Mouse (Mus musculus) cerebellum, adult 8-10 months (tissue): ENCODE results near the gene Hacd4.

Source experiments
- DNase-seq: peaks from one replicate; pipeline ENCODE4 v3.0.0; 2022

Hacd4 gene

DNA sequence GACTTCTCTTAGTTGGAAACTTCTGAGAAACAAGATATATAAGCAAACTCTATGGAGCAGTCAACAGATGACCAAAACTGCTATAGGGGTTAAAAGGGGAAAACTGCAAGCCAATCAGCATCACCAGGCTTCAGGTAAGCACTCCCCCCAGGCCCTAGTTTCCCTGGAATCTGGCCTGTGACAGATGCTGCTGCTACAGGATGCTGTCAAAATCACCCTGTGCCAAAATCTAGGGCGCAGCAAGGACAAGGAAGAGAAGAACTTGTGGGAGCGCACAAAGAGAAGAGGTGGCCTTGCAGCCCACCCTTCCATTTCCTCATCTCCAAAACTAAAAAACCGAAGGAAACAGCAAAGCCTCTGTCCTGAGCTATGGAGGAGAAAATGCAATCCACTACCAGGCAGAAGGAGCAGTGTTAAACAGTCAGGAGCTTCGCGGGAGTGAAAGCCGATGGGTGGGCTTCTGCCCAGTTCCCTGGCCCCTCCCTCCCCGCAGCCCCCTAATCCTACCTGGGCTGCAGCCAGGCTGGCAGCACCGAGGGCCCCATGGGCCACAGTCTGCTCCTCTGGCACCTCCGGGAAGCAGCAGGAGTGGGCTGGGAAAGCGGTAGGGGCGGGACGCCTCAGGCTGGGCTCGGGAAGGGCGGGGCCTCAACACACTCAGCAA, at the start of gene Hacd4:
TSS of gene Hacd4 (minus strand) at position 603 of the 664 bp plus-strand sequence.
- no peak for DNase-seq

DNA sequence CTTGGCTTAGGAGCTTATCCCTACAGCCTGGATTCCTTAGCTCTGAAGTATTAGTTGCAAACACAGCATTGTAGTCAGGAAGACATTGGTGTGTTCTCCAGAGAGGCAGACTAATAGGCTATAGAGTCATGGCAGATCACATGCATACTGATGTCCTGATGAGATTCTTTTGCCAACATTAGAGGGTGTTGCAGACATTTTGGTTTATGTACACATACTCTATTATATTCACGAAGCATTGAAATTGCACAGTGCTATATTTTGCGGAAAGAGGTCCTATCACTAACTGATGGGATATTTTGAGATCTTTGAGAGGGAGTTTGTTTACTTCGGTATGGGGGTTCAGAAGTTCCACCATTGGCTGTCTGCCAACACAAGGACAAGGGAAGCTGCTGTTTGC, 49.4 kb upstream of the Hacd4 start:
- no peak for DNase-seq

DNA sequence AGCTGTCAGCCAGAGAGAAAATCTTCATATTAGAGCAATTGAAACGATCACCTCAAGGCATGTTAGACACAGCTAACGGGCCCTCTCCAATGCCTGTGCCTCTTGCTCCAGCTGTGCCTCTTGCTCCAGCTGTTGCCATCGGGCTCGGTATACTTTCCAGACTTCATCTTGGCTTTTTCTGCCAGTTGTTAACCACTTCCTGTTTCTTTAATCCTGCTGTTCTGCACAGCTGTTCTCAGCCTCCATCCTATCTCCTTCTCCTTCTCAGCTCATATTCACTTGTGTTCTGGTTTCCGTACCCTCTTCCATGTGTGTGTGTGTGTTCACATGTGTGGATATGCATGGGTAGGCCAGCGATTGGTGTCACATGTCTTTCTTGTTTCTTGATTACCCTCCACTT, 41.4 kb upstream of the Hacd4 start:
- no peak for DNase-seq

DNA sequence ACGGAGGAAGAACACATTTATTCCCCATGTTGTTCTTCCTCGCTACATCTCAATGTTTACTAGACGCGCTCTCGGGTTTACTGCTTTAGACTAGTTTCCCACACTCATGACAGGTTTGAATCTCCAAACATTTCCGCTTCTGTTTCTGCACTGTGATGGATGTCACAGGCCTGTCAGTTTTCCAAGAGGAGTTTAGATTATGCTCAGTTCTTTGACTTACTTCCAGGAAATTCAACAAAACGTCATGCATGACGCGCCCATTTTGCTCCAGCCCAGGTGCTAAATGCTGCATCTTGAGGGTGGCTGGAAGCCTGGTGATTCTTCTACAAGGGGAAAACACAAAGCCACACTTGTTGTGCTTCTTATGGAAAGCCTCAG, 40.1 kb upstream of the Hacd4 start:
- DNase-seq = no peak

DNA sequence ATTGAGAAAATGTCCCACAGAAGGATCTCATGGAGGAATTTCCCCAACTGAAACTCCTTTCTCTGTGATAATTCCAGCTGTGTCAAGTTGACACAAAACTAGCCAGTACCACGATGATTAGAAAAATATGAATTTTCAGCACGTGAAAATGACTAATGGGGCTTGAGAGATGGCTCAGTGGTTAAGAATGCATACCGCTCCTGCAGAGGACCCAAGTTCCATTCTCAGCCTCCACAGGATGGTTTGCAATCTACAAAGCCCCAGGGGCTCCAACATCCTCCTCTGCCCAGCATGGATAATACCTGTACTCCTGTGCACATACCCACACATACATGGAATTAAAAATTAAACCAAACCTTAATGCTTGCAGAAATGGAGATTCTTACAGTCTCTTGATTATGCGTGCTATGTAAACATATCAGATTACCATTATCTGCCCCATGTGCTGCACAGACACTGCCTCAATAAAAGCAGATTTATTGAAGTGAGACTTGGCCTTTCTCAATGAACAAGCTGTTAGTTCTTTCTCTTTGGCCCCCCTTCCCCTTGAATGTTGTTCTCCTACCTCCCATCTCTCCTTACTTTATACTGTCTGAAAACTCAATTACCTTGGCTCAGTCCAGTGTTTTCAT, 39.6 kb upstream of the Hacd4 start:
- no peak for DNase-seq

DNA sequence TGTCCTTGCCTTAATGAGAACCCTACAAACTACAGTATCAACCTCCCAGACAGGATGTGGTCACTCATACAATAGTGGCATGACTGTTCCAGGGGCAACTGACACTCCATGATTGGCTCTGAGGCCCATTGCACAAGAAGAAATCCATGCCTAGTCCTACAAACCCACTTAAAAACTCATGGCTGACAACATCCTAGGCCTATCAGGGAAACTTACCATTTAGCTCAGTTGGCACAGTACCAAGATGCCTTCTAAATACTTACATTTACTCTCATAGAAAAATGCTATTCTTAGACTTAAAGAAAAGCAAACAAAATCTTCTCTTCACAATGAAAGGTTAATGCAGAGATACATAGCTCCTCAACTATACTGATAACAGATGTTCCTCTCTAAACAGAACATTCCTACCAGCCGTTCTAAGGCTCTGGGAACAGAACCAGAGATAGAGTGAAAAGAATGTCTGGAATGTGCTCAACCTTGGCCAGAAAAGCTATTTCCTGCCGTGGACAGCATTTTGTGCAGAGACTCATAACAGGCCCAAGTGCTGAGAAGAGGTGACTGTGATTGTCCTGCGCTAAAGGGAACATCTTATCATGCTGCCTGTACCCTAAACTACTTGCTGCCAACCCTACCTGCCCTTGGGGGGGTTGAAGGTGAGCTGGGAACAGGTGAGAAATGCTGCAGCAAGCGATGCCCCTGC, 37.9 kb upstream of the Hacd4 start:
- DNase-seq = no peak

DNA sequence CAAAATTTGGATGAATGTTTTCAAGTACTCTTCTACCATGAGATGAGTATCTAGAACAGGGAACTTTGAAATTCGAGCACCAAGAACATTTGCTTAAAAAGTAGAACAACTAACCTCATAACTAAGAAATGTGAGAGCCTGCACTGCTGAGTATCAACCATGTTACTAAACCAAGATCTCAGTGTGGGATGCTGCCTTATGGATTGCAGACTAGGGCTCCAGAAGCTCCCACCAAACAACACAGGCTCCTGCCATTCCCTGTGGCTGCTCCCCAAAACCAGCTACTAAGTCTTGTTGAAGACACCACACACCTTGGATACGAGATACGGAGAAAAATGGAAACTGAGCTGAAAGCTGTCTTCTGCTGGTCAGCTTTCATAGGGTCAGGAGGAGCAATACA, 37.4 kb upstream of the Hacd4 start:
- DNase-seq = no peak

DNA sequence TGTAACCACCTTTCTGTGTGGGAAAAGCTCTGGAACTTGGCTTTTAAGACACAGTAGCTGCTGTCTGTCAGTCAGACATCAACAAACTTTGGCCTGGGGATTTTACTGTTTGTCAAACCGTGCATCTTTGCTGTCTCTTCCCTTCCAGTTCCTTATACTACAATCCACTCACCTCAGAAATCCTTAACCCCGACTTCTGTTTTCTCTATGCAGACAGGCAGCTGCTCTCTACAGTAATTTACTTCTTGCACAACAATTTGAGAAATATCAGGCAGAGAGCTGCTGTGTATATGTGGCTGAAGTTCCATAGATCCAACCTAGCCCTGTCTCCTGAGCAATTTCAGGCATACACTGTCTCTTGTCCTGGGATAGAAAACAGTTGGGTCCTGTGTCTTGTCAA, 32.8 kb upstream of the Hacd4 start:
- no peak for DNase-seq

DNA sequence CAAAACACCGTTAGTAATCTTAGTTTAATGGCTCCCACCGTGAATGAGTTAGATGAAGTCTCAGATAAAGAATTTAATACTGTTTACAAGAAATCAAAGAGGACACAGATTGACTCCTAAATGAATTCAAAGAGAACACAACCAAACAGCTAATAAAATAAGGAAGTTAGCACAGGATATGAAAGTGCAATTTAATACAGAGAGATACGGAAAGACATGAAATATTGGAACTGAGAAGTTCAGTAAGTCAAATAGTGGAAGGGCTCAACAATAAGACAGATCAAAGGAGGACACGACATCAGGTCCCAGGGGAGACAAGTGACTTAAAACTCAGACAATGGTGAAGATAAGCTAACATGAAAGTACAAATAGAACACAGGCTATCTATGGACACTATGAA, 25.8 kb upstream of the Hacd4 start:
- DNase-seq = no peak

DNA sequence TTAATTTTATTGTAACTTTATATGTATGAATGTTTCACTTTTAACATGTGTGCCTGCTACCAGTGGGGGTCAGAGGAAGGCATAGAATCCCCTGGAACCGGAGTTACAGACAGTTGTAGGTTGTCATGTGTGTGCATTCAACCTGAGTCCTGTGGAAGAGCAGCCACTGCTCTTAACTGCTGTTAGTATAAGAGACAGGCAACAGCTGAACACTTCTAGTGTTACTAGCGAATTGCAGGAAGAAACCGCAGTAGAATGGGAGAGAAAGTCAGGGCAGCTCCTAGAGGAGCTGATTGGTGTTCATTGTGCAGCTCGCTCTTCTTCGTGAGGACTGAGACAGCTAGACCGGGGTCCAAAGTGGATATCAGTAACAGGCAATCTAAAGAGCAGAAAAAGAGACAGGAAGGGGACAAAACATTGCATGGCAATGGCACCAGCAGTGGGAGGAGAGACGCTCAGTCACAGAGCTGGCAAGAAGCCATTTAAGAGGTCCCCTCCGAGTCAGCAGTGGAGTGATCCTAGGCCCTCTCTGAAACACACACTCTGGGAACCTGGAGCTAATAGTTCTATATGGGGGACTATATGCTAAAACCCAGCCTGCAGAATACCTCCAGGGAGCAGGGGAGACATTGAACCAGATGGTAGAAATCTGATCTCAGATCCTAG, 24.4 kb upstream of the Hacd4 start:
- no peak for DNase-seq

DNA sequence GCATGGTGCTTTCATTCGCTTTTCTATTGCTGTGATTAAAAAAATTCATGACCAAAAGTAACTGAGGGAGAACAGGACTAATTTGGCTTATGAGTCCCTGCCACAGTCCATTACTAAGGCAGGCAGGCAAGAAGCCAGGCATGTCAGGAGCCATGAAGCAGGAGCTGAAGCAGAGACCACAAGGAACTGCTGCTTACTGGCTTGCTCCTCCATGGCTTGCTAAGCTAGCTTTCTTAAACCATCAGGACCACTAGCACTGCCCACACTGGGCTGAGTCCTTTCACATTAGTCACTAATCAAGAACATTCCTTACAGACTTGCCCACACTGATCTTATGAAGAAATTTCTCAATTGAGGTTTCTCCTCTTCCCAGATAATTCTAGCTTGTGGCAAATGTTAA, 23.8 kb upstream of the Hacd4 start:
- no peak for DNase-seq

DNA sequence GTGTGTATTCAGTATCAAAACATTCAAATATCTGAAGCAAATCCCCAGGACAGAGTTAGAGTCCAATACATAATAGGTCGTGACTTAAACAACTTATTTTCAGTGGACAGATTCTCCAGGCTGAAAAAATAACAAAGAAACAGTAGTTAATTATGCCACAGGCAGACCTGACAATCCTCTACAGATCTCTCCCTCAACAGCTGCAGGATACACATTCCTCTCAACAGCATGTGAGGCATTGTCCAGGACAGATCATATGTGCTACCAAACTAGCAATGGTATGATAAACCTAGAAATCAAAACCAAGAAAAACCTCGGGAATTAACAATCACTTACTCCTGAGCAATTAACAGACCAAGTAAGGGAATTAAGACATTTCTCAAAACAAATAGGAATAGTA, 22.6 kb upstream of the Hacd4 start:
- no peak for DNase-seq

DNA sequence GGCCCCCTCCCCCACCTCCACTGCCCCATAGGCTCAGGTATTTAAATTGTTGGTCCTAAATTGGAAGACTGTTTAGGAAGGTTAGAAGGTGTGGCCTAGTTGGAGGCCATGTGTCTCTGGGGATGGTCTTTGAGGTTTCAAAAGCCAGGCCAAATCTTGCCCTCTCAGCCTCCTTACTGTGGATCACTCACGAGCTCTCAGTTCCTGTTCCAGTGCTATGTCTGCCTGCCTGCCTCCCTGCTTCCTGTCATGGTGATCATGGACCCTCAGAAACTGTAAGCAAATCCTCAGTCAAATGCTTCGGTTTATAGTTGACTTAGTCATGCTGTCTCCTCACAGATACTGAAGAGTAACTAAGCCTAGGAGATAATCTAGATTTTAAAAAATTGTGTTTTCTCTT, 19.9 kb upstream of the Hacd4 start:
- no peak for DNase-seq

DNA sequence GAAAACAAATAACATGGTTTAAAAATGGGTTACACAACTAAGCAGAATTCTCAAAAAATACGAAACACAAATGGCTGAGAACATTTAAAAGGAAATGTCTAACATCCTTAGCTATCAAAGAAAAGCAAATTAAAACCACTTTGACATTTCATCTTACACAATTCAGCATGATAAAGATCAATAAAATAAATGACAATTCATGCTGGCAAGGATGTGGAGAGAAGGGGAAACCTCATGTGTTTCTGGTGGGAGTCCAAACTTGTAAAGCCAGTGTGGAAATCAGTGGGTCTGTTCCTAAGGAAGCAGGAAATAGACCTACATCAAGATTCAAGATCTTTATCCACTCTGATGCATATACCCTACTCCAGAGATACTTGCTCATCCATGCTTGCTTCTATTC, 19.4 kb upstream of the Hacd4 start:
- DNase-seq = no peak

DNA sequence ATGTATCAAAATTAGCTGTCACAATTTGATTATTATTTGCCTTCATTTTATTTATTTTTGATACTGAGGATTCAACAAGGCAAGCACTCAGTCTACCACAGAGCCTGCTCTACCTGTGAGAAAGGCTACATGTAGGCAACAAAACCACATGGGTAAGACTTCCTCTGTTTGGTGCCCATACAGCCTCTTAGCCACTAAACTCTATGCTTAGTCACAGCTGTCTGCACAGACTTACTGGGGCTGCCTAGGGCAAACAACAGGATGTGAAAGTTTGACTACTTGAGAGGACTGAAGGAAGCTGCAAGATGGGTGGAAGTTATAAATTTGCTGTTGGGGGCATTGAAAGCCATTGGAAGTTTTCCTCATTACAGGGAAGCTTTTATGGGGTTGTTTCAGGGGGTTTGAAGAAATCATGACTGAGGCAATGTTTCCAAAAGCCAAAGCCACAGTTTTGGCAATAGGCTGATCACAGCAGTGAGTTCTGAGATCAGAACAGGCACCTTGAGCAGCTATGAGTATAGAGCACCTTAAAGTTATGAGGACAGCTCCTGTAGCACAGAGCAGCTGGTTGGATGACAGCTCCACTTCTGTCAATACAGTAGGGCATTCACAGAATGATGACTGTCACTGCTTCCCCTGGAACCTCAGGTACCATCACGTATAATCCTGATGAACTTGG, 11.5 kb upstream of the Hacd4 start:
- DNase-seq = no peak

DNA sequence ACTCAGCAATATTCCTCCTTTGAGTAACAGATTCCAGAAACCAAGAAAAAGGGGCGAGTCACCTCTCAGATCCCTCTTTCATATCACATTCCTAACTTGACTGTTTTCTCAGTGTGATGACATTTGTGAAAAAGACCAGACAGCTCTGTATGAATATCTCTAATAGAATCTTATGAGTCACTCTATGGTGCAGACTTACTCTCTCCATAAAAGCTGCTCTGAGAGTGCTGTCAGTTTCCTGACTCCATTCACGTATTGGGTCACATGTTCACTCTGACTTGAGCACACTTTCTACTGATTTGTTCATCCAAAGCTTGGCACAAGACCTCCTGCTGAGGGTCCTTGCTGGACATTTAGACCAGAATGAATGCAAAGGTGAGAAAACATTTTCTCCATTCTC, 10.2 kb upstream of the Hacd4 start:
- no peak for DNase-seq

DNA sequence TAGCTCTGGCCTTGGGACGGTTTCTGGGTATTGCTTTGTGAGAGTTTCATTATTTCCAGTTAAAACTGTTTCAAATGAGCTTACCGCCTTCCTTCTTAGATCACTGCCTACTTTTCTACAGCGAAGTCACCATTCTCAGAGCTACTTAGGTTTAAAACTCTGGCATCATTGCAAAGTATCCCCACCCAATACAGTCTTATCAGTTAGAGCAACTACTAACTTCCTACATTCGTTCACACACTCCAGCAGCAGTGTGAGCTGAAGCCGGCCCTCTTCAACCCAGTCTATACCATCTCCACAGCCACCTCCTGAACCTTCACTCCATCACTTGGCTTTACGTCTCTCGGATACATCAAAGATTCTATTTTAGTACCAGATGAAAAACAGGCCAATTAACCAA, 2.1 kb upstream of the Hacd4 start:
- DNase-seq = no peak

DNA sequence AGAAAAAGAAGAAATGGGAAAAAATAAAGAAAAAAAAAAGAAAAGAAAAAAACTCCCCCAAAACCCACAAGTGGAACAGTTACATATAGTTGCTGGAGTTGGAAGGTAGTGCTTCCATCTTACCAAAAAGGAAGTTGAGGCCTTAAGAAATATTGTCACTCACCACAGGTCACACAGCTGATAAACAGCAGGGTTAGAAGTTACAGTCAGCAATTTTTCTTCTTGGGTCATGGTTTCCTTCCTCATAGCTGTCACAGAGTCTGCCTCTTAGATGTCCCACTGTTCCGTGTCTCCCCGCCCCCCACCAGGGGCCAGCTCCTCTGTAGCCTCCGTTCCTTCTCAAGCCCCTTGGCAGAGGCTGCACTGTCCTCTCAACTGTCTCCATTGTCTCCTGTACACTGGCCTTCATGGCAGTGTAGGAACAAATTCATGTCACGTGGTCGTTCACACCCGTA, 968 bp upstream of the Hacd4 start:
- DNase-seq = no peak

DNA sequence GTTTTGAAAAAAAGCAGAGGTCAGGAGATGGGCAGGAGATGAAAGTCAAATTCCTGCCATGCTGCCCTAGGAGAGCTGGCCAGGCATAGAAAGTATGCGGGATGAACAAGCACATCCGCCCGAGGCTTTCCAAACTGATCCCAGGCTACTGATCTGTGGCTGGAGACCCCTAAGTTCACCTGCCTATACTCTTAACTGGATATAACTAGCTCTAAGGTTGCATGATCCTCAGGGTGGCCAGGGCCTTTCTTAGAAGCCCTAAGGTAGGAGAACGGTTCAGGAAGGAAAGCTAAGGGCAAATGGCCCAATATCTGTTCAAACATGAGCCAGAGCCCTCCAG, 232 bp upstream of the Hacd4 start:
- DNase-seq = no peak

DNA sequence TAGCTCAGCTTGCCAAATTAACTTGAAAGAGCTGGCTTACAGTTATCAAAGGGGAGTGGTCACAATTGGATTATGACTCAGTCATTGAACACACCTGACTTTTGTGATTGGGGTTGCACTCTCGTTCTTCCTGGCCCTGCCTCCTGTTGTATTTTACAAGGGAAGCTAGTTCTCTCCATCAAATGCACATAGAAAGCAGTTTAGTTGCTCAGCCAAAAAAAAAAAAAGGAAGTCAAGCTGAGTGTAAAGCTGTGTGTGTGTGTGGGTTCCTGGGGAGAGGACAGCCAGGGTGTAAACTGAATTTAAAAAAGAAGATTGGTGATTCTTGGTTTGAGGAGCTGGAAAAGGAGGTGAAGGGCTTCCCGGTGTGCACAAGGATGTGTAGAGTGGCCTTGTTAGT, 811 bp downstream of the Hacd4 start:
- no peak for DNase-seq

DNA sequence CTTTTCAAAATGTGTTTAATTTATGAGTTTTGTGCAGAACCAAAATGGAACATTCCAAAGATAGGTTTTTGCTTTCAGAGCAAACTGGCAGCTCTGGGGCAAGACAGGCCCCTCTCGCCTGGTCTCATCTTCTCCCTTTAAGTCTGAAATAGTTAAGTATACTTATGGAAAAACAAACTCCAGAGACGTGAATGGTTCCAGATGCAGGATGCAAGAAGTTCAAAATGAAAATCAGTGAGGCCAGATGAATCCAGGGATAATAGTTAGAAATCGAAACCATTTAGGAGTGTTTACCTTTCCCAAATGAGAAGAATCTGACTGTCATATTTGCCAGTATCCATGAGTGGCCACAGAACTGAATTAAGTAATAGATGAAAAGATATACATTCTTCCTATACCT, 1.6 kb downstream of the Hacd4 start:
- no peak for DNase-seq

DNA sequence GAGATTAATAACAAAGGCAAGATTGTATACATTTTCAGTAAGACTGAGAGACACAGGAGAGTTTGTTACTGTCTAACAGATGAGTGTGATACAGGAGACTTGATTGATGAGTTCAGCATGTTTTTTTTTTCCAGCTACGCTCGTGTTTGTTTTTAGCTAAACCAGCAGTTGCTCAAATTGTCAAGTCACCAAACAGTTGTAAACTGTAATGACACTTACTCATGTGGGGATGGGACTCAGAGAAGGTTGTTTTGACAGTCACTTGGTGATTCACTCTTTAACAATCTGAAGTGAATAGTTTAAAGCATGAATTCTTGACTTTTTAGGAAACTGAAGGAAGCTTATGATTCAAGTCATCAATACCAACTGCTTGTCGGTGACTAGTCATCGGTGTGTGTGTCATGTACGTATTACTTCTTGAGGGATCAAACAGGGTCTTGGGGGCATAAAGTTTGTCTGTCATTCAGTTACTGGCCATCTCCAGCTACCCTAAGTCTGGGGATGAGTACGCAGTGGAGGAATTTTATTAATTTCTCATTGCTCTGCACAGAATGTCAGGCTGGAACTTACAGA, 2.0 kb downstream of the Hacd4 start:
- no peak for DNase-seq

DNA sequence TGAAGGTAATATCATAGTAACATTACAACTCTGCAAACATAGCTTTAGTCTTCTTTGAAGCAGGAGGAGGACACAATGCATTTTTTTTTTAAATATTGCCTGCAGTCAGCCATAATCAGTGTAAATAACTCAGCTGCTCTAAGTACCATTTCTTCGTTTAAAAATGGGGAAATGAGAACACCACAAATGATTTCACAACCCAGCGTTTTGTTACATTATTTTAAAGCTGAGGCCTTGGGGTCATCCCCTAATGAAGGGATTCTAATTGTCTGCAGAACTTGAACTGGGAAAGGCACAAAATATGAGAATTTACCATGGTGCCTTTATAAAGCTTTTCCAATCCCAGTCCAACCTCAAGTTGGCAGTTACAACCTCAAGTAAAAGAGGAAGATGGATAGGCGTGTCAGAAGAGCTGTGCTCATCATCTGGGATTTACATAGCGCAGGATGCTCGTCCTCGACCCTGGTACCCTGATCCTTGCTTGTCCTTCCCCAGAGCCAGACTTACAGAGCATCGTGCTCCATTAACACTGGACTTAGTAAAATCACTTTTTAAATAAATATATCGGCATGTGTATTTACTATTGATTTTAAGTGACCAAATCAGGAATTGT, 6.2 kb downstream of the Hacd4 start:
- no peak for DNase-seq
